Mouse (Mus musculus): ENCODE results near the gene Hba-a2. TPM values are rescaled to one million over a fixed set of nuclear protein-coding genes. Genes with fewer than 3 reads are reported as not detected.
A peak's percentile ranks its signal among the peaks of the same experiment; 100 is the strongest.

The Hba-a2 gene
- polyA plus RNA-seq, 1 experiment from 2014 or later: 5,805 TPM

- H3K4me1 ChIP-seq: peaks cover 15% of the 10 kb centered on the region
- WGBS: 86% methylated on average over 2 of the region's 2 CpGs
Measured at GRCm38 (mm10) chr11:32333235-32333634, 36.9 kb downstream of the Hba-a2 start.

GRCm38 (mm10) chr11:32336435-32336907 is 40.2 kb downstream of the Hba-a2 start:
- no peak for ATAC-seq
- no peaks in the 10 kb centered on the region for H3K36me3 ChIP-seq (ENCODE audit: poor library complexity, severe bottlenecking)
- H3K9me3 ChIP-seq (replicated peaks): peaks cover 7% of the 10 kb centered on the region; the same call in 1 of the 2 replicates
- no peak overlapping the region for H3K4me2 ChIP-seq
- H3K9ac ChIP-seq: no peak overlapping the region
- H3K4me3 ChIP-seq: no peak overlapping the region
- 86% methylated on average over 6 of the region's 6 CpGs for WGBS
- peaks cover 5% of the 10 kb centered on the region; the same call in 1 of the 2 replicates for H3K4me1 ChIP-seq
- no peak overlapping the region for H3K27ac ChIP-seq
- no peaks in the 10 kb centered on the region for H3K27me3 ChIP-seq

More at GRCm38 (mm10) chr11:32333235-32333634, 36.9 kb downstream of the Hba-a2 start:
- H3K4me2 ChIP-seq: no peak overlapping the region
- H3K36me3 ChIP-seq (ENCODE audit: poor library complexity, severe bottlenecking): no peaks in the 10 kb centered on the region
- H3K27me3 ChIP-seq: no peaks in the 10 kb centered on the region
- H3K4me3 ChIP-seq: no peak overlapping the region
- no peak for ATAC-seq
- peaks cover 7% of the 10 kb centered on the region; the same call in 1 of the 2 replicates for H3K9me3 ChIP-seq (replicated peaks)
- H3K27ac ChIP-seq: no peak overlapping the region
- no peak overlapping the region for H3K9ac ChIP-seq

- no peaks in the 10 kb centered on the region for H3K4me1 ChIP-seq
- H3K9me3 ChIP-seq (replicated peaks): peaks cover 7% of the 10 kb centered on the region; the same call in 1 of the 2 replicates
- ATAC-seq: no peak
- H3K9ac ChIP-seq: no peak overlapping the region
- H3K27me3 ChIP-seq: no peaks in the 10 kb centered on the region
- H3K4me3 ChIP-seq: no peak overlapping the region
- no peak overlapping the region for H3K4me2 ChIP-seq
- no peaks in the 10 kb centered on the region for H3K36me3 ChIP-seq (ENCODE audit: poor library complexity, severe bottlenecking)
- 82% methylated on average over 2 of the region's 2 CpGs for WGBS
- no peak overlapping the region for H3K27ac ChIP-seq
Measured at GRCm38 (mm10) chr11:32339131-32339531, 42.8 kb downstream of the Hba-a2 start.

GRCm38 (mm10) chr11:32340476-32341473 is 44.5 kb downstream of the Hba-a2 start:
- peak; percentile 63 for ATAC-seq

GRCm38 (mm10) chr11:32342770-32343191 is 46.5 kb downstream of the Hba-a2 start:
- 11% methylated on average over 2 of the region's 2 CpGs for WGBS
- no peak overlapping the region for H3K4me2 ChIP-seq
- H3K9ac ChIP-seq: no peak overlapping the region
- H3K36me3 ChIP-seq (ENCODE audit: poor library complexity, severe bottlenecking): no peaks in the 10 kb centered on the region
- H3K4me1 ChIP-seq: peaks cover 7% of the 10 kb centered on the region; the same call in 1 of the 2 replicates
- H3K27me3 ChIP-seq: no peaks in the 10 kb centered on the region
- H3K9me3 ChIP-seq (replicated peaks): no peaks in the 10 kb centered on the region
- no peak overlapping the region for H3K27ac ChIP-seq
- no peak overlapping the region for H3K4me3 ChIP-seq
- ATAC-seq: no peak

More at GRCm38 (mm10) chr11:32340476-32341473, 44.5 kb downstream of the Hba-a2 start:
- Histone ChIP-seq H3K36me3 (ENCODE audit: poor library complexity, severe bottlenecking) (no peaks in the 10 kb centered on the region), H3K9me3 (replicated peaks) (peaks cover 7% of the 10 kb centered on the region; the same call in 1 of the 2 replicates), H3K9ac (no peak overlapping the region), H3K4me1 (no peaks in the 10 kb centered on the region), H3K4me3 (no peak overlapping the region), H3K27ac (no peak overlapping the region), H3K27me3 (no peaks in the 10 kb centered on the region), H3K4me2 (no peak overlapping the region)
- 51% methylated on average over 17 of the region's 17 CpGs for WGBS

GRCm38 (mm10) chr11:32343350-32343749 is 47.1 kb downstream of the Hba-a2 start:
- Histone ChIP-seq H3K36me3 (ENCODE audit: poor library complexity, severe bottlenecking) (no peaks in the 10 kb centered on the region), H3K9ac (no peak overlapping the region)
- WGBS: 89% methylated on average over 1 of the region's 1 CpGs

GRCm38 (mm10) chr11:32345504-32346297 is 49.4 kb downstream of the Hba-a2 start:
- Histone ChIP-seq H3K4me3 (no peak overlapping the region), H3K27ac (no peak overlapping the region), H3K4me2 (no peak overlapping the region), H3K27me3 (no peaks in the 10 kb centered on the region), H3K9me3 (replicated peaks) (no peaks in the 10 kb centered on the region), H3K9ac (no peak overlapping the region), H3K4me1 (peaks cover 33% of the 10 kb centered on the region), H3K36me3 (ENCODE audit: poor library complexity, severe bottlenecking) (peaks cover 2% of the 10 kb centered on the region; the same call in 1 of the 2 replicates)
- 77% methylated on average over 6 of the region's 6 CpGs for WGBS
- ATAC-seq: no peak

More at GRCm38 (mm10) chr11:32343350-32343749, 47.1 kb downstream of the Hba-a2 start:
- no peak overlapping the region for H3K27ac ChIP-seq
- no peak overlapping the region for H3K4me2 ChIP-seq
- ATAC-seq: no peak
- no peak overlapping the region for H3K4me3 ChIP-seq
- H3K4me1 ChIP-seq: peaks cover 9% of the 10 kb centered on the region
- H3K9me3 ChIP-seq (replicated peaks): no peaks in the 10 kb centered on the region
- H3K27me3 ChIP-seq: no peaks in the 10 kb centered on the region

Other genes with a start within 250 kb of the Hba-a2 start
- gene Il9r, start 96.2 kb upstream of the Hba-a2 start, polyA plus RNA-seq (2015; fragmentation: Nextera tagmentation; extraction: Ambion mirVana): not detected in 2 replicates
- 61.3 and 64.9 TPM in 2 replicates for gene Snrnp25, start 91.1 kb upstream of the Hba-a2 start, polyA plus RNA-seq (2015; fragmentation: Nextera tagmentation; extraction: Ambion mirVana)
- 9.7 and 12.3 TPM in 2 replicates for gene Rhbdf1, start 74.2 kb upstream of the Hba-a2 start, polyA plus RNA-seq (2015; fragmentation: Nextera tagmentation; extraction: Ambion mirVana)
- gene Mpg, start 70.0 kb upstream of the Hba-a2 start, polyA plus RNA-seq (2015; fragmentation: Nextera tagmentation; extraction: Ambion mirVana): 24.9 and 30.6 TPM in 2 replicates
- gene Nprl3, start 28.8 kb upstream of the Hba-a2 start, polyA plus RNA-seq (2015; fragmentation: Nextera tagmentation; extraction: Ambion mirVana): 48.3 and 54.2 TPM in 2 replicates
- 316 and 451 TPM in 2 replicates for gene Hba-x, start 20.1 kb upstream of the Hba-a2 start, polyA plus RNA-seq (2015; fragmentation: Nextera tagmentation; extraction: Ambion mirVana)
- gene Hba-a1, start 13.0 kb upstream of the Hba-a2 start, polyA plus RNA-seq (2015; fragmentation: Nextera tagmentation; extraction: Ambion mirVana): 2,413 and 2,442 TPM in 2 replicates
- 1.2 and 1.7 TPM in 2 replicates for gene Hbq1b, start 9.5 kb upstream of the Hba-a2 start, polyA plus RNA-seq (2015; fragmentation: Nextera tagmentation; extraction: Ambion mirVana)
- gene Hbq1a, start 3.6 kb downstream of the Hba-a2 start, polyA plus RNA-seq (2015; fragmentation: Nextera tagmentation; extraction: Ambion mirVana): 0.65 and 0.86 TPM in 2 replicates
- gene Sh3pxd2b, start 51.3 kb downstream of the Hba-a2 start, polyA plus RNA-seq (2015; fragmentation: Nextera tagmentation; extraction: Ambion mirVana): 15.7 and 18.6 TPM in 2 replicates
- gene Ubtd2, start 158.9 kb downstream of the Hba-a2 start, polyA plus RNA-seq (2015; fragmentation: Nextera tagmentation; extraction: Ambion mirVana): 59.4 and 60.4 TPM in 2 replicates
- 0.27 and 0.33 TPM in 2 replicates for gene Efcab9, start 235.6 kb downstream of the Hba-a2 start, polyA plus RNA-seq (2015; fragmentation: Nextera tagmentation; extraction: Ambion mirVana)
- gene Stk10, start 236.8 kb downstream of the Hba-a2 start, polyA plus RNA-seq (2015; fragmentation: Nextera tagmentation; extraction: Ambion mirVana): 1.3 TPM in 2 replicates